Mouse (Mus musculus) forebrain, embryonic 10.5 days (tissue): Measurements from ENCODE around the gene Oscp1. TPM values are rescaled to one million over a fixed set of nuclear protein-coding genes. Genes with fewer than 3 reads are reported as not detected.
"Not testable (repeated sequence)": the region's sequence is repeated elsewhere in the genome, so short reads cannot be mapped to it uniquely, and the experiment has no call there.

Experiments
- DNase-seq: peaks from one replicate; pipeline ENCODE4 v3.0.0-alpha.2; 2017; ENCODE audit warnings: low spot score; ENCODE audit errors: extremely low spot score
- H3K27ac ChIP-seq: fragments of 300-500 bp; sonication (generic); 2 replicates; pipeline ENCODE4 v1.5.1; 2016; ENCODE audit warnings: mild to moderate bottlenecking
- H3K27me3 ChIP-seq: fragments of 300-500 bp; sonication (generic); 2 replicates; pipeline ENCODE4 v1.6.1; 2016; ENCODE audit warnings: mild to moderate bottlenecking; ENCODE audit not compliant: poor library complexity, severe bottlenecking
- H3K36me3 ChIP-seq: fragments of 300-500 bp; sonication (generic); replicated peaks from 2 replicates; pipeline ENCODE4 v1.6.1; 2016; ENCODE audit warnings: mild to moderate bottlenecking, moderate library complexity
- H3K4me1 ChIP-seq: fragments of 300-500 bp; sonication (generic); 2 replicates; pipeline ENCODE4 v1.6.1; 2016
- H3K4me3 ChIP-seq: fragments of 300-500 bp; sonication (generic); 2 replicates; pipeline ENCODE4 v1.5.1; 2016; ENCODE audit warnings: mild to moderate bottlenecking, moderate library complexity
- H3K9me3 ChIP-seq: fragments of 300-500 bp; sonication (generic); 2 replicates; pipeline ENCODE4 v1.6.1; 2016; ENCODE audit warnings: mild to moderate bottlenecking, moderate library complexity
- WGBS: fragments of 180-500 bp; shearing (Covaris S2); methylation state at CpG from one replicate; pipeline ENCODE4 v1.1.7; 2016; 5-methylcytosine and 5-hydroxymethylcytosine counted together
- polyA plus RNA-seq: library from polyadenylated mRNA; unstranded; fragments of >200 nt; fragmentation: Nextera tagmentation; extraction: Ambion mirVana; gene quantifications from 2 replicates; pipeline ENCODE4 v1.2.1, GENCODE M21; 2016

The Oscp1 gene
- polyA plus RNA-seq, 1 experiment from 2014 or later, result 34.4 TPM

DNA sequence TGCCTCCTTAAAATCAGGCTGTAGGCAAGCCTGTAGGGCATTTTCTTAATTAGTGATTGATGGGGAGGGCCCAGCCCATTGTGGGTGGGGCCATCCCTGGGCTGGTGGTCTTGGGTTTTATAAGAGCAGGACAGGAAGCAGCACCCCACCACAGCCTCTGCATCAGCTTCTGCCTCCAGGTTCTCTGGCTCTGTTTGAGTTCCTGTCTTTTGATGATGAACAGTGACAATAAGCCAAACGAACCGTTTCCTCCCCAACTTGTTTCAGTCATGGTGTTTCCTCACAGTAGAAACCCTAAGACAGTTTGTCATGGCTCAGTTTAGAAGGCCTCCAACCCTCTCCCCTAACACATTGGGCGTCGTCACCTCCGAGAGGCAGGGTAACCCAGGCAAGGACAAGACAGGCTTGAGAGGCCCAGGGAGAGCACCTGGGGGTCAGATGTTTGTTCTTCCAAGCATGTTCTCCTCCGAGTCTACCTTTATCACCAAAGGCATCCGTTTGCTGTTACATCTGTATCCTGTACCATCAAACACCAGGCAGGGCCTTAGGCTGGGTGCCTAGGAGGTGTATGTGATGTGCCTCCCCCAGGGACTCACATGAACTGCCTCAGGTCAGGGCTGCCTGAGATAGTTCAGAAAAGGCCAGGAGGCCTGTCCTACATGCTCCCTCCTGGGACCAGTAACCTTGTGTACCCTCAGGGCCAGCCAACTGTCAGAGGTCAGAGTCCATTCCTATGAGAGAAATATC lies 31.9 kb downstream of the Oscp1 start:
- H3K27me3 ChIP-seq, result no peaks in the 10 kb centered on the region
- WGBS, result 89% methylated on average over 7 of the region's 7 CpGs
- H3K4me3 ChIP-seq, result no peak overlapping the region
- 0 out of 2 replicates have a peak, but pooled peaks cover 3% of the 10 kb centered on the region for H3K4me1 ChIP-seq
- no peak for DNase-seq
- H3K27ac ChIP-seq, result no peak overlapping the region
- no peaks in the 10 kb centered on the region for H3K9me3 ChIP-seq
- H3K36me3 ChIP-seq, result peaks cover 5% of the 10 kb centered on the region; the same call in 1 of the 2 replicates

DNA sequence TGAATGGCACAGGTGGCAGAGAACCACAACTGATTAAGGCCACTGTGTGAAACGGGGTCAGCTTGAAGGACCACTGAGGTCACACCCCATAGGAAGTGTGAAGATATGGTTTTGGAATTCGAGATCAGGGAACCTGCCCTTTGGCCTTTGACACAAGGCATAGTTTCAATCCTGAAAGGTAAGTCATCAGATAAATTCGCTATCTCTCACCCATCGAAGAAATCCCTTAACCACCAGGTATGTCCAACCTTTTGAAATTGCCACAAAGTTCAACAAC lies 32.4 kb downstream of the Oscp1 start:
- Histone ChIP-seq H3K27me3 (no peaks in the 10 kb centered on the region), H3K27ac (no peak overlapping the region), H3K36me3 (peaks cover 5% of the 10 kb centered on the region; the same call in 1 of the 2 replicates), H3K9me3 (no peaks in the 10 kb centered on the region), H3K4me1 (0 out of 2 replicates have a peak, but pooled peaks cover 3% of the 10 kb centered on the region), H3K4me3 (no peak overlapping the region)
- no peak for DNase-seq
- WGBS, result 90% methylated on average over 4 of the region's 4 CpGs

GRCm38 (mm10) chr4:126091873-126092272 lies 33.5 kb downstream of the Oscp1 start:
- no peaks in the 10 kb centered on the region for H3K9me3 ChIP-seq
- H3K4me1 ChIP-seq, result peaks cover 6% of the 10 kb centered on the region
- no peak overlapping the region for H3K27ac ChIP-seq
- no peak overlapping the region for H3K4me3 ChIP-seq
- whole genome bisulfite sequencing, result 88% methylated on average over 8 of the region's 8 CpGs
- no peaks in the 10 kb centered on the region for H3K27me3 ChIP-seq
- H3K36me3 ChIP-seq, result peaks cover 5% of the 10 kb centered on the region; the same call in 1 of the 2 replicates
- no peak for DNase-seq

- Histone ChIP-seq H3K27ac (peak overlapping the region; percentile 93), H3K36me3 (peaks cover 32% of the 10 kb centered on the region), H3K4me1 (peaks cover 21% of the 10 kb centered on the region), H3K4me3 (peak overlapping the region; percentile 74)
- DNase-seq, H3K27me3 ChIP-seq, H3K9me3 ChIP-seq: not testable (repeated sequence)
- 59% methylated on average over 14 of the region's 14 CpGs for WGBS
Observed at GRCm38 (mm10) chr4:126095622-126096430, 37.5 kb downstream of the Oscp1 start.

DNA sequence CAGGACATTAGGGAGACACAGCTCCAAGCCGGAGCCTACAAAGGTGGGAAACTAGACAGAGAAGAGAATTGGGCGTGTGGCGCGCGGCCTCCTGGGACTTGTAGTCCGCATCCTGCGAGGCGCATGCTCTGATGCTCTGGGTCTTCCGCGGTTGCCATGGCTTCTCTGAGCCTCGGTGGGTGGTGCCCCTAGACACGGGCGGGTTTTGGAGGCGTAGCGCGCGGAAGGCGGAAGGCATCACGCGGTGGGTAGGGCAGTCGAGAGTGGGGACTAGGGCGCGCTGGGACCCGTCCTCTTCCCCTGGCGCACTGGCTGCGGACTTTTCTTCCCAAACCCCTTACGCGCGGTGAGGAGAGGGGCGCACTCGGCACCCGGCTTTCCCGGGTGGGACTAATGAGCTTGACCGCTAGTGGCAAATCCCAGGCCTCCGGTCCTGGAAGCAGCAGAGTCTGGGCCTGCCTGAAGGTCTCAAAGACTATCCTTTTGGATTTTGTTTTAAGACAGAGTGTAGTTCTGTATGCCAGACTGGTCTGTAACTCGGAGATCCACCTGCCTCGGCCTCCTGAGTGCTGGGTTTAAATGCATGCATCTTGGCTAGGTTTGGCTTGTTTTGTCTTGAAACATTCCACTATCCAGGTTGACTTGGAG lies 38.2 kb downstream of the Oscp1 start, which contains the start of gene Lsm10:
TSS of gene Lsm10 (plus strand) at position 160 of the 648 bp plus-strand sequence.
- Histone ChIP-seq H3K36me3 (peaks cover 32% of the 10 kb centered on the region), H3K9me3 (no peaks in the 10 kb centered on the region), H3K4me1 (peaks cover 21% of the 10 kb centered on the region), H3K27ac (peak within 1 kb of the TSS; percentile 93), H3K4me3 (peak within 1 kb of the TSS; percentile 74), H3K27me3 (no peaks in the 10 kb centered on the region)
- peak; percentile 97 for DNase-seq
- WGBS, result 4% methylated on average over 37 of the region's 37 CpGs

GRCm38 (mm10) chr4:126097711-126098253 lies 39.4 kb downstream of the Oscp1 start:
- peaks cover 29% of the 10 kb centered on the region for H3K4me1 ChIP-seq
- no peak for DNase-seq
- peak overlapping the region; percentile 74; the same call in 1 of the 2 replicates for H3K4me3 ChIP-seq
- no peaks in the 10 kb centered on the region for H3K27me3 ChIP-seq
- peaks cover 32% of the 10 kb centered on the region for H3K36me3 ChIP-seq
- 96% methylated on average over 20 of the region's 20 CpGs for WGBS
- no peaks in the 10 kb centered on the region for H3K9me3 ChIP-seq
- H3K27ac ChIP-seq, result no peak overlapping the region

GRCm38 (mm10) chr4:126099365-126099764 lies 41.0 kb downstream of the Oscp1 start:
- Histone ChIP-seq H3K36me3 (peaks cover 32% of the 10 kb centered on the region), H3K27ac (no peak overlapping the region), H3K9me3 (no peaks in the 10 kb centered on the region), H3K4me3 (no peak overlapping the region), H3K4me1 (peaks cover 43% of the 10 kb centered on the region), H3K27me3 (no peaks in the 10 kb centered on the region)
- 90% methylated on average over 3 of the region's 3 CpGs for WGBS
- DNase-seq, result no peak

DNA sequence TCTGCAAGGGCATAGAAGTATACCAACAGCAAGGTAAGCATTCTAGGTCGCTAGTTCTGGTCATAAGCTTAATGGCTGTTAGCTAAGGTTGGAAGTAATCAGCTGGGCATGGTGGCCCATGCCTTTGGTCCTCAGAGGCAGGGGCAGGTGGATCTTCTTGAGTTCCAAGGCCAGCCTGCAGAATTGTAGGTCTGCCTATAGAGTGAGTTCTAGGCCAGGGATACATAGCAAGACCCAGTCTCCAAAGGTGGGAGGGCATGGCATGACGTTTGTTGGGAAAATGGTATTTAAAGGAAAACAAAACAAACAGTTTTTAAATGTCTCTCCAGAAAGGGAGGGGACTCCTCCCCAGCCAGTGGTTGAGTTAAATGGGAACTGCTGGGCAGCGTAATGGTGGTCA lies 42.4 kb downstream of the Oscp1 start:
- Histone ChIP-seq H3K9me3 (no peaks in the 10 kb centered on the region), H3K4me3 (no peak overlapping the region), H3K27me3 (no peaks in the 10 kb centered on the region), H3K36me3 (peaks cover 32% of the 10 kb centered on the region), H3K4me1 (peaks cover 56% of the 10 kb centered on the region), H3K27ac (no peak overlapping the region)
- no peak for DNase-seq
- WGBS, result 86% methylated on average over 3 of the region's 3 CpGs

DNA sequence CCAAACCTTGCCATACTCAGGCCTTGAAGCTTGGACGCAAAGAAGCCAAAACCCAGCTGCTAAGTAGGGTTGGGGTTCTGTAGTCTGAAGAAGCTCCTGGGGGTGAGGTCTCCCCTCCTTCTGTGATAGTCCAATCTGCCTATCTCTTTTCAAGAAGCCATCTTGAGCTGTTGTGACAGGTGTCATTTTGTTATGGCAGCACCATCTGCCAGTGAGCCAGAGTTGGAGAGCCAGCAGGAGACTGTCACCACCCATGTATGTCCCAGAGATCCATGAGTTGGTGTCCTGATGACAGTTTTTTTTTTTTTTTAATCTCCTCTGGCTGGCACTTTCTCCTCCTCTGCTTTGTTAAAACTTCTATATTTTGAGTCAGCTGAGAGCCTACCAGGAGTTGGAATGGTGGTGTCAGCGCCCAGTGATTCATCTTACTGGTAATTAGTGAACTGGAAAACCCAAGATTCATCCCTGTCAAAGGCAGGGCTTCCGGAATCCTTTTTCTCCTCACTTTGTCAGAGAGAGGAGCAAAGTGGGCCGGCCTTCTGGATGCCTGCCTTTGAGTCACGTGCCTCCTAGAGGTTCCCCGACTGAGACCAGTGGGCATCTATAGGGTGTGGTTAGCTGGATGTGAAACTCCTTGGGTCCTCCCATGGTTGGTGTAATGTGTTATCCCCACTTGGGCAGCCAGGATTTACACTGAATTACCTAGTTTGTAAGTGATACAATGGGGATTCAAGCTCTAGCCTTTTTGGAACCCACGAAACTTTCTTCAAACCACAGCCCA lies 43.9 kb downstream of the Oscp1 start:
- Histone ChIP-seq H3K9me3 (no peaks in the 10 kb centered on the region), H3K27ac (peak overlapping the region; percentile 90), H3K4me3 (peak overlapping the region; percentile 90), H3K4me1 (peaks cover 56% of the 10 kb centered on the region), H3K27me3 (no peaks in the 10 kb centered on the region), H3K36me3 (peaks cover 32% of the 10 kb centered on the region)
- DNase-seq, result no peak
- WGBS, result 43% methylated on average over 7 of the region's 7 CpGs

GRCm38 (mm10) chr4:126103057-126103581 lies 44.8 kb downstream of the Oscp1 start:
- Histone ChIP-seq H3K4me3 (peak overlapping the region; percentile 90), H3K27ac (peak overlapping the region; percentile 90), H3K9me3 (no peaks in the 10 kb centered on the region), H3K27me3 (no peaks in the 10 kb centered on the region), H3K36me3 (peaks cover 26% of the 10 kb centered on the region), H3K4me1 (peaks cover 57% of the 10 kb centered on the region)
- peak; percentile 62 for DNase-seq
- WGBS, result 2% methylated on average over 15 of the region's 15 CpGs

DNA sequence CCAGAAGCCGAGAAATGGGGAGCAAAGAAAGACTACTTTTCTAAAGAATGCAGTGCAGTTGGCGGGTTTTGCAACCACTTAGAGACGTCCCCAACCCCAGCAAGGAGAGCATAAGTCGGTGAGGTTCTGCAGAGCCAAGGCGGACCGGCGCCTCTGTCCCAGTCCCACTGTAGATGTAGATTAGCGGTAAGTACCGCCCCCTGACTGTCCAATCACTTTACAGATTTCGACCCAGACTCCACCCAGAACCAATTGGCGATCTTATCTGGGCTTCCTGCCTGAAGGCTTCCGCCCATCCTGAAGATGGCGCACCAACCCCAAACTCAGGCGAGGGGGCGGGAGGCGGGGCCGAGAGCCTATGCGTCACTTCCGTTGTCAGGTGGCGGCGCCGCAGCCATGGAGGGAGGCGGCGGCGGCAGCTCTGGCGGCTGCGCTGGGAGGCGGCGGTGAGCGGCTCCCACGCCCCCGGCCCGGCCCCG lies 45.3 kb downstream of the Oscp1 start, which contains the start of gene Stk40:
TSS of gene Stk40 (plus strand) at position 368 of the 479 bp plus-strand sequence.
- under 1% methylated on average over 34 of the region's 34 CpGs for WGBS
- DNase-seq, result peak; percentile 98
- H3K27ac ChIP-seq, result peak within 1 kb of the TSS; percentile 90
- no peaks in the 10 kb centered on the region for H3K9me3 ChIP-seq
- peaks cover 62% of the 10 kb centered on the region for H3K4me1 ChIP-seq
- peak within 1 kb of the TSS; percentile 90 for H3K4me3 ChIP-seq
- peaks cover 21% of the 10 kb centered on the region for H3K36me3 ChIP-seq
- no peaks in the 10 kb centered on the region for H3K27me3 ChIP-seq
